Mouse (Mus musculus) thymus, adult 2 months (tissue): ENCODE measurements around the gene Mdga1.

ENCODE experiments used
- CTCF ChIP-seq: fragments of 200-500 bp; IDR thresholded peaks from 2 replicates; pipeline ENCODE4 v1.5.1; 2012; ENCODE audit warnings: mild to moderate bottlenecking, control low read depth, low read length, moderate library complexity, borderline replicate concordance; ENCODE audit not compliant: control insufficient read depth, poor library complexity, insufficient read depth; ENCODE audit errors: extremely low read depth
- POLR2A ChIP-seq: fragments of 200-500 bp; IDR thresholded peaks from 2 replicates; pipeline ENCODE4 v1.6.1; 2012; ENCODE audit warnings: mild to moderate bottlenecking, low read length, control low read depth, moderate library complexity; ENCODE audit not compliant: control insufficient read depth, poor library complexity, insufficient read depth; ENCODE audit errors: extremely low read depth

GRCm38 (mm10) chr17:29880251-29880650 is 89.6 kb downstream of the Mdga1 start:
- no peak for TF ChIP-seq POLR2A
- no peak for TF ChIP-seq CTCF
